Mouse (Mus musculus): ENCODE results near the gene Foxf1. TPM values are rescaled to one million over a fixed set of nuclear protein-coding genes. Genes with fewer than 3 reads are reported as not detected.

Foxf1 gene
- polyA plus RNA-seq, 2 experiments: 0.28 to 0.54 TPM

GRCm38 (mm10) chr8:121134102-121134501 is 49.9 kb downstream of the Foxf1 start:
- ATAC-seq (ENCODE audit: low FRiP score, low read depth): no peak
- no peaks in the 10 kb centered on the region for H3K36me3 ChIP-seq (ENCODE audit: control insufficient read depth, insufficient read depth, low read length)

GRCm38 (mm10) chr8:121134512-121134911 is 50.3 kb downstream of the Foxf1 start:
- ATAC-seq (ENCODE audit: low FRiP score, low read depth) (no peak), DNase-seq (ENCODE audit: low spot score) (no peak)
- H3K4me2 ChIP-seq (replicated peaks; ENCODE audit: low read depth, low read length, severe bottlenecking): no peak overlapping the region
- no peak overlapping the region for H3K9ac ChIP-seq (ENCODE audit: low read depth, low read length, severe bottlenecking)
- H3K4me3 ChIP-seq (replicated peaks; ENCODE audit: low read length): no peak overlapping the region
- H3K27ac ChIP-seq (replicated peaks; ENCODE audit: low read depth, low read length): no peak overlapping the region
- no peaks in the 10 kb centered on the region for H3K36me3 ChIP-seq (ENCODE audit: control insufficient read depth, insufficient read depth, low read length)
- peaks cover 17% of the 10 kb centered on the region for H3K9me3 ChIP-seq (ENCODE audit: control insufficient read depth, low read length)
- H3K4me1 ChIP-seq (ENCODE audit: control insufficient read depth, insufficient read depth, low read length): no peaks in the 10 kb centered on the region
- no peak for TF ChIP-seq POLR2A (IDR thresholded peaks at IDR 0.05; ENCODE audit: borderline replicate concordance, extremely low read depth, insufficient read depth, insufficient read length)
- 84% methylated on average over 11 of the region's 11 CpGs for WGBS
- H3K27me3 ChIP-seq (ENCODE audit: control insufficient read depth, insufficient read depth, low read length): peaks cover 18% of the 10 kb centered on the region

More at GRCm38 (mm10) chr8:121134102-121134501, 49.9 kb downstream of the Foxf1 start:
- Histone ChIP-seq H3K4me3 (replicated peaks; ENCODE audit: low read length) (no peak overlapping the region), H3K4me2 (replicated peaks; ENCODE audit: low read depth, low read length, severe bottlenecking) (no peak overlapping the region), H3K4me1 (ENCODE audit: control insufficient read depth, insufficient read depth, low read length) (peaks cover 2% of the 10 kb centered on the region; the same call in 1 of the 2 replicates), H3K27me3 (ENCODE audit: control insufficient read depth, insufficient read depth, low read length) (peaks cover 22% of the 10 kb centered on the region), H3K27ac (replicated peaks; ENCODE audit: low read depth, low read length) (no peak overlapping the region), H3K9me3 (ENCODE audit: control insufficient read depth, low read length) (peaks cover 17% of the 10 kb centered on the region), H3K9ac (ENCODE audit: low read depth, low read length, severe bottlenecking) (no peak overlapping the region)
- WGBS: 93% methylated on average over 10 of the region's 10 CpGs
- no peak for DNase-seq (ENCODE audit: low spot score)
- no peak for TF ChIP-seq POLR2A (IDR thresholded peaks at IDR 0.05; ENCODE audit: borderline replicate concordance, extremely low read depth, insufficient read depth, insufficient read length)

GRCm38 (mm10) chr8:121136856-121137255 is 52.7 kb downstream of the Foxf1 start:
- Histone ChIP-seq H3K9me3 (ENCODE audit: control insufficient read depth, low read length) (peaks cover 17% of the 10 kb centered on the region), H3K4me1 (ENCODE audit: control insufficient read depth, insufficient read depth, low read length) (no peaks in the 10 kb centered on the region), H3K27me3 (ENCODE audit: control insufficient read depth, insufficient read depth, low read length) (no peaks in the 10 kb centered on the region), H3K4me3 (replicated peaks; ENCODE audit: low read length) (no peak overlapping the region), H3K9ac (ENCODE audit: low read depth, low read length, severe bottlenecking) (no peak overlapping the region), H3K4me2 (replicated peaks; ENCODE audit: low read depth, low read length, severe bottlenecking) (no peak overlapping the region), H3K27ac (replicated peaks; ENCODE audit: low read depth, low read length) (no peak overlapping the region), H3K36me3 (ENCODE audit: control insufficient read depth, insufficient read depth, low read length) (no peaks in the 10 kb centered on the region)
- no peak for TF ChIP-seq POLR2A (IDR thresholded peaks at IDR 0.05; ENCODE audit: borderline replicate concordance, extremely low read depth, insufficient read depth, insufficient read length)
- no peak for DNase-seq (ENCODE audit: low spot score)
- ATAC-seq (ENCODE audit: low FRiP score, low read depth): no peak
- 88% methylated on average over 6 of the region's 6 CpGs for WGBS

Small RNA genes lying within 50 kb of the gene (microRNA-seq; reads per million reads assigned to microRNA genes)
- gene Gm27530: not detected

Other genes starting within 250 kb of the Foxf1 start
- gene Mthfsd, start 24.0 kb downstream of the Foxf1 start, polyA plus RNA-seq (2012; rRNA removed): 120 and 122 TPM in 2 replicates
- gene Mthfsd, start 24.0 kb downstream of the Foxf1 start, polyA plus RNA-seq (2014; fragmentation: Nextera tagmentation; extraction: Ambion mirVana): 59.9 and 62.8 TPM in 2 replicates
- 14.3 and 24.4 TPM in 2 replicates for gene Foxc2, start 31.8 kb downstream of the Foxf1 start, polyA plus RNA-seq (2012; rRNA removed)
- 9.7 and 12.5 TPM in 2 replicates for gene Foxc2, start 31.8 kb downstream of the Foxf1 start, polyA plus RNA-seq (2014; fragmentation: Nextera tagmentation; extraction: Ambion mirVana)
- gene Foxl1, start 43.6 kb downstream of the Foxf1 start, polyA plus RNA-seq (2012; rRNA removed): 0.40 and 0.72 TPM in 2 replicates
- gene Foxl1, start 43.6 kb downstream of the Foxf1 start, polyA plus RNA-seq (2014; fragmentation: Nextera tagmentation; extraction: Ambion mirVana): 0.18 and 0.28 TPM in 2 replicates

Measured in limb, embryonic 14.5 days (tissue).